Mouse (Mus musculus) ovary, adult 10 weeks (tissue): ENCODE data around the gene Zscan5b. TPM values are rescaled to one million over a fixed set of nuclear protein-coding genes. Genes with fewer than 3 reads are reported as not detected.

Experiments used
- polyA plus RNA-seq: library from polyadenylated mRNA; stranded (reverse); fragments of 350-450 nt; fragmentation: Illumina TruSeq; extraction: RNeasy Lipid Tissue Mini Kit (QIAGEN cat#74804); gene quantifications from one replicate; pipeline ENCODE4 v1.2.3, GENCODE M21; 2014

Zscan5b gene
- polyA plus RNA-seq = not detected

DNA sequence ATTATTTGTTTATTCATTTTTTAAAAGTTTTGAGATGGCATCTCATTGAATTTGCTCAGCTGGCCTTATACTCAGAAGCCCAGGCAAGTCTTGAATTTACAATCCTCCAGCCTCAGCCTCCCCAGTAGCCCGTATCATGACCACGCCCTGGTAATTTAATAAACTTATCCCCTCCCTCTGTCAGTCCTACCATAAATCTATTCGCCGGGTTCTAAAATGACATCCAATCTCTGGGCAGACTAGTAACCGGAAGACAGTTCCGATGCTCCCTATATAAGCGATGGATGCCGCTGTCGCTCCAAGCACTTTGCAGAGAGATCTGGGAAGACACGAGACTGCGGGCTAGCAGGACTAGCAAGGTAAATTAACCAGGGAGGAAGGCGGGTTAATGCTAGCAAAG is at the start of gene Zscan5b:
Zscan5b (plus strand) TSS at position 301 of the 400 bp plus-strand sequence.

DNA sequence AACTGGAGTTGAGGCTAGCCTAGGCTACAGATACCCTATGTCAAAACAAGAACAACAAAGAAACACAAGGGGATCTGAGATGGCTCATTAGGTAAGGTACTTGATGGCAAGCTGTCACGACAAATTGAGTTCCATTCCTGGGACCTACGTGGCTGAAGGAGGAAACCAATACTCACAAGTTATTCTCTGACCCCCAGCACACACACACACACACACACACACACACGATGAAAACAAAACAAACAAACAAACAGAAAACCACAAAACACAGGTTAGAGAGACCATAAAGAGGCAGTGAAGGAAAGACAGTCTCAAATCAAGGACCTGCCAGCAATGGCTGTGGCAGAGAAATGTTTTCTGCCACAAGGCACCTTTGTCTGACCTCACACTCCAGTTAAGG is 25.3 kb upstream of the Zscan5b start, which contains the start of gene Galp:
Galp (plus strand) TSS at position 301 of the 400 bp plus-strand sequence.

DNA sequence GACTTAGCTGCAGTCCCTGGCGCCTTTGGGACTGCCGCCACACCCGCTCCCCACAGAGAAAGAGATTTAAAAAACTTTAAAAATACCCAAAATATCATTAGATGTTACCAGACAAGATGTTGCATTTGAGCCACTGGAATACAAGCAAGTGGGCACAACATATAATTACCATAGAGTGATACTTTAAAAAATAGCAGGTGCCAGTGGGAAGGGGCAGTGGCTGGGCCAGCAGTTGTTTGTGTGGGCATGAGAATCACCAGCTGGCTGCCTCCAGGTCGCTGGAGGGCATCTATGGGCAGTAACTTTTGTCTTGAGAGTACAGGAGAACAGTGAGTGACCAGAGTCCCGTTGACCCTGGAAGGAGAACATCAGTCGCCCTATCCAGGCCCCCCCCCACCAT is 30.3 kb downstream of the Zscan5b start, which contains the start of gene Epp13:
Epp13 (plus strand) TSS at position 301 of the 400 bp plus-strand sequence.

DNA sequence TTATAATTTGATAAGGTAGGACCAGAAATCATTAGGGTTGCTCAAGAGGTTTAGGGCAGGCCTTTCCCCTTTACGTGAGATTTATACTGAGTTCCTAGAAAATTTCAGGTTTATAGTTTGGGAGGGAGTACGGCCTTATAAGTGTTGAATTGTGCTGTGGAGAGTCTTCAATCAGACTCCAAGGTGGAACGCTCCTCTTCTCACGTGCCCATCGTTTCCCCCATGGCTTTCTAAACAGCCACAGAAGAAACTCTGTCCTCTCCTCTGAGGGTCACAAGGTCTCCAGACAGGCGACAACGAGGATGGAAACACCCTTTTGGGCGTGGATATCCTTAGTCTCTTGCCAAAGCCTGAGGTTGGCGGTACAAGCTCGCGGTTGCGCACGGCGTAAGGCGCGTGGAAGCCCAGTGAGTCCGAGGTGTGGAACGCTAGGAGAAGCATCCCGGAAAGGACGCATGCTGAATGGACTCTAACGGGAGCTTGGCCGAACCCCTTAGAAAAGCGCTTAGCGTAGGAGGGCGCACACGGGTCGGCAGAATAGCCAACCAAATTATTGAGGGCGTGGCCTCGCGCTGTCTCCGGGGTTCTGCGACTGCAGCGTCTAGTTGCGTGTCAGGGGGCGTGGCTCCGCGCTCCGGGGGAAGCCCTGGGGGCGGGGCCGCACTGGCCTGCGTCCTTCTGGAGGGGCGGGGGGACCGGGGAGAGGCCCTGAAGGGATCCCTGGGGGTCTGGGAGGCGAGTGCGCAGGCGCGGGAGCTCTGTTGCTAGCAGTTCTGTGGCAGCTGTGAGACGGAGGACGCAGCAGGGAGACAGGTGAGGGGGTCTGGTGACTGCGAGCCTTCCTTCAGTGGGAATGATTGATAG is 64.0 kb downstream of the Zscan5b start, which contains the start of gene Zfp667:
Zfp667 (plus strand) TSS at position 738 of the 864 bp plus-strand sequence.

Other genes with a start within 250 kb of the Zscan5b start
- not detected for gene Vmn1r65, start 211.3 kb upstream of the Zscan5b start, polyA plus RNA-seq
- 2.6 TPM for gene Nlrp4c, start 177.1 kb upstream of the Zscan5b start, polyA plus RNA-seq
- 7.2 TPM for gene Zfp787, start 66.3 kb upstream of the Zscan5b start, polyA plus RNA-seq
- 7.1 TPM for gene Zfp444, start 50.1 kb upstream of the Zscan5b start, polyA plus RNA-seq
- gene Galp, start 25.2 kb upstream of the Zscan5b start, polyA plus RNA-seq = not detected
- 0.54 TPM for gene Epp13, start 30.4 kb downstream of the Zscan5b start, polyA plus RNA-seq
- 19.4 TPM for gene Zfp667, start 64.3 kb downstream of the Zscan5b start, polyA plus RNA-seq
- gene Zfp583, start 109.0 kb downstream of the Zscan5b start, polyA plus RNA-seq = 18.5 TPM
- 1.7 TPM for gene Gm3854, start 121.5 kb downstream of the Zscan5b start, polyA plus RNA-seq
- gene Zfp78, start 141.0 kb downstream of the Zscan5b start, polyA plus RNA-seq = 7.6 TPM
- gene Zfp28, start 161.0 kb downstream of the Zscan5b start, polyA plus RNA-seq = 10.3 TPM
- not detected for gene Smim17, start 176.4 kb downstream of the Zscan5b start, polyA plus RNA-seq
- not detected for gene Gm20715, start 188.0 kb downstream of the Zscan5b start, polyA plus RNA-seq
- not detected for gene Olfr1344, start 216.4 kb downstream of the Zscan5b start, polyA plus RNA-seq
- not detected for gene Olfr1336, start 233.9 kb downstream of the Zscan5b start, polyA plus RNA-seq
- gene Olfr1346, start 244.8 kb downstream of the Zscan5b start, polyA plus RNA-seq = not detected